Mouse (Mus musculus): Measurements from ENCODE around the gene Cdh4. TPM values are rescaled to one million over a fixed set of nuclear protein-coding genes. Genes with fewer than 3 reads are reported as not detected.

Cdh4 gene
- polyA plus RNA-seq, 1 experiment from 2014 or later = 66.6 TPM

- Histone ChIP-seq H3K4me1 (no peaks in the 10 kb centered on the region), H3K4me3 (no peak overlapping the region), H3K36me3 (no peaks in the 10 kb centered on the region), H3K9ac (replicated peaks) (no peak overlapping the region), H3K27me3 (no peaks in the 10 kb centered on the region), H3K9me3 (no peaks in the 10 kb centered on the region), H3K27ac (replicated peaks) (no peak overlapping the region), H3K4me2 (replicated peaks) (no peak overlapping the region)
- 71% methylated on average over 5 of the region's 5 CpGs for WGBS
- no peak for ATAC-seq (replicated peaks)
Observed at GRCm38 (mm10) chr2:179547627-179548026, 105.4 kb downstream of the Cdh4 start.

- Histone ChIP-seq H3K27me3 (no peaks in the 10 kb centered on the region), H3K9me3 (no peaks in the 10 kb centered on the region), H3K4me1 (peaks cover 15% of the 10 kb centered on the region), H3K4me3 (no peak overlapping the region), H3K9ac (replicated peaks) (no peak overlapping the region), H3K4me2 (replicated peaks) (no peak overlapping the region), H3K27ac (replicated peaks) (no peak overlapping the region), H3K36me3 (no peaks in the 10 kb centered on the region)
- WGBS = 75% methylated on average over 4 of the region's 4 CpGs
- ATAC-seq (replicated peaks) = no peak
Observed at GRCm38 (mm10) chr2:179555928-179556327, 113.7 kb downstream of the Cdh4 start.

GRCm38 (mm10) chr2:179562350-179562749 is 120.1 kb downstream of the Cdh4 start:
- no peak overlapping the region for H3K27ac ChIP-seq (replicated peaks)
- ATAC-seq (replicated peaks) = no peak
- no peaks in the 10 kb centered on the region for H3K9me3 ChIP-seq
- H3K27me3 ChIP-seq = no peaks in the 10 kb centered on the region
- H3K4me3 ChIP-seq = no peak overlapping the region
- H3K4me2 ChIP-seq (replicated peaks) = no peak overlapping the region
- 89% methylated on average over 2 of the region's 2 CpGs for WGBS
- no peak overlapping the region for H3K9ac ChIP-seq (replicated peaks)
- no peaks in the 10 kb centered on the region for H3K36me3 ChIP-seq
- peaks cover 20% of the 10 kb centered on the region; the same call in 1 of the 2 replicates for H3K4me1 ChIP-seq

- Histone ChIP-seq H3K9ac (replicated peaks) (no peak overlapping the region; the same call in 1 of the 2 replicates), H3K9me3 (no peaks in the 10 kb centered on the region), H3K27me3 (no peaks in the 10 kb centered on the region), H3K4me3 (no peak overlapping the region), H3K36me3 (no peaks in the 10 kb centered on the region), H3K4me2 (replicated peaks) (no peak overlapping the region), H3K27ac (replicated peaks) (no peak overlapping the region), H3K4me1 (peaks cover 27% of the 10 kb centered on the region)
- no peak for ATAC-seq (replicated peaks)
- WGBS = 46% methylated on average over 12 of the region's 12 CpGs
Observed at GRCm38 (mm10) chr2:179565611-179566010, 123.4 kb downstream of the Cdh4 start.

- no peaks in the 10 kb centered on the region for H3K27me3 ChIP-seq
- no peaks in the 10 kb centered on the region for H3K36me3 ChIP-seq
- peaks cover 47% of the 10 kb centered on the region for H3K4me1 ChIP-seq
- H3K27ac ChIP-seq (replicated peaks) = no peak overlapping the region
- no peak overlapping the region for H3K4me3 ChIP-seq
- 93% methylated on average over 8 of the region's 8 CpGs for WGBS
- no peak overlapping the region for H3K4me2 ChIP-seq (replicated peaks)
- no peaks in the 10 kb centered on the region for H3K9me3 ChIP-seq
- ATAC-seq (replicated peaks) = no peak
- H3K9ac ChIP-seq (replicated peaks) = no peak overlapping the region
Observed at GRCm38 (mm10) chr2:179567886-179568285, 125.7 kb downstream of the Cdh4 start.

GRCm38 (mm10) chr2:179569171-179569570 is 126.9 kb downstream of the Cdh4 start:
- H3K27ac ChIP-seq (replicated peaks) = no peak overlapping the region

GRCm38 (mm10) chr2:179571175-179571769 is 129.0 kb downstream of the Cdh4 start:
- Histone ChIP-seq H3K4me3 (no peak overlapping the region), H3K4me1 (peaks cover 43% of the 10 kb centered on the region), H3K36me3 (no peaks in the 10 kb centered on the region), H3K9me3 (no peaks in the 10 kb centered on the region), H3K9ac (replicated peaks) (no peak overlapping the region), H3K27me3 (no peaks in the 10 kb centered on the region), H3K4me2 (replicated peaks) (no peak overlapping the region), H3K27ac (replicated peaks) (no peak overlapping the region; the same call in 1 of the 2 replicates)
- WGBS = 12% methylated on average over 6 of the region's 6 CpGs
- ATAC-seq (replicated peaks) = peak; percentile 62

More at GRCm38 (mm10) chr2:179569171-179569570, 126.9 kb downstream of the Cdh4 start:
- Histone ChIP-seq H3K9ac (replicated peaks) (no peak overlapping the region), H3K4me3 (no peak overlapping the region), H3K4me2 (replicated peaks) (no peak overlapping the region), H3K36me3 (no peaks in the 10 kb centered on the region), H3K4me1 (peaks cover 48% of the 10 kb centered on the region), H3K9me3 (no peaks in the 10 kb centered on the region), H3K27me3 (no peaks in the 10 kb centered on the region)
- WGBS = 28% methylated on average over 10 of the region's 10 CpGs
- ATAC-seq (replicated peaks) = no peak

- no peak for ATAC-seq (replicated peaks)
- Histone ChIP-seq H3K36me3 (no peaks in the 10 kb centered on the region), H3K4me1 (peaks cover 43% of the 10 kb centered on the region), H3K4me2 (replicated peaks) (no peak overlapping the region), H3K9ac (replicated peaks) (no peak overlapping the region), H3K9me3 (no peaks in the 10 kb centered on the region), H3K27ac (replicated peaks) (no peak overlapping the region), H3K27me3 (no peaks in the 10 kb centered on the region), H3K4me3 (no peak overlapping the region)
- 48% methylated on average over 11 of the region's 11 CpGs for WGBS
Observed at GRCm38 (mm10) chr2:179573331-179573730, 131.1 kb downstream of the Cdh4 start.

GRCm38 (mm10) chr2:179573786-179574185 is 131.6 kb downstream of the Cdh4 start:
- no peak overlapping the region for H3K4me2 ChIP-seq (replicated peaks)
- no peak overlapping the region for H3K4me3 ChIP-seq
- 56% methylated on average over 6 of the region's 6 CpGs for WGBS
- no peaks in the 10 kb centered on the region for H3K36me3 ChIP-seq
- peaks cover 47% of the 10 kb centered on the region for H3K4me1 ChIP-seq
- ATAC-seq (replicated peaks) = no peak
- no peaks in the 10 kb centered on the region for H3K9me3 ChIP-seq
- H3K27ac ChIP-seq (replicated peaks) = no peak overlapping the region
- H3K9ac ChIP-seq (replicated peaks) = no peak overlapping the region
- no peaks in the 10 kb centered on the region for H3K27me3 ChIP-seq

- Histone ChIP-seq H3K27ac (replicated peaks) (no peak overlapping the region), H3K9ac (replicated peaks) (no peak overlapping the region), H3K4me2 (replicated peaks) (no peak overlapping the region), H3K4me3 (no peak overlapping the region), H3K9me3 (no peaks in the 10 kb centered on the region), H3K27me3 (no peaks in the 10 kb centered on the region), H3K36me3 (no peaks in the 10 kb centered on the region), H3K4me1 (peaks cover 44% of the 10 kb centered on the region)
- no peak for ATAC-seq (replicated peaks)
- WGBS = 88% methylated on average over 7 of the region's 7 CpGs
Observed at GRCm38 (mm10) chr2:179575585-179575984, 133.4 kb downstream of the Cdh4 start.

- Histone ChIP-seq H3K4me2 (replicated peaks) (no peak overlapping the region), H3K9me3 (no peaks in the 10 kb centered on the region), H3K27me3 (no peaks in the 10 kb centered on the region), H3K9ac (replicated peaks) (no peak overlapping the region), H3K27ac (replicated peaks) (no peak overlapping the region), H3K4me3 (no peak overlapping the region), H3K36me3 (no peaks in the 10 kb centered on the region), H3K4me1 (peaks cover 44% of the 10 kb centered on the region)
- WGBS = 94% methylated on average over 1 of the region's 1 CpGs
- no peak for ATAC-seq (replicated peaks)
Observed at GRCm38 (mm10) chr2:179576221-179576620, 134.0 kb downstream of the Cdh4 start.

GRCm38 (mm10) chr2:179578329-179578728 is 136.1 kb downstream of the Cdh4 start:
- H3K9me3 ChIP-seq = no peaks in the 10 kb centered on the region
- no peaks in the 10 kb centered on the region for H3K27me3 ChIP-seq
- no peak for ATAC-seq (replicated peaks)
- H3K4me2 ChIP-seq (replicated peaks) = no peak overlapping the region
- H3K36me3 ChIP-seq = no peaks in the 10 kb centered on the region
- no peak overlapping the region for H3K4me3 ChIP-seq
- H3K9ac ChIP-seq (replicated peaks) = no peak overlapping the region
- H3K4me1 ChIP-seq = peaks cover 46% of the 10 kb centered on the region
- WGBS = 71% methylated on average over 3 of the region's 3 CpGs
- H3K27ac ChIP-seq (replicated peaks) = no peak overlapping the region; the same call in 1 of the 2 replicates

- H3K4me2 ChIP-seq (replicated peaks) = no peak overlapping the region
- H3K27ac ChIP-seq (replicated peaks) = no peak overlapping the region; the same call in 1 of the 2 replicates
- H3K36me3 ChIP-seq = no peaks in the 10 kb centered on the region
- WGBS = 28% methylated on average over 11 of the region's 11 CpGs
- no peaks in the 10 kb centered on the region for H3K27me3 ChIP-seq
- ATAC-seq (replicated peaks) = 0 out of 2 replicates have a peak, but pooled peaks have one; percentile 17
- no peak overlapping the region for H3K4me3 ChIP-seq
- no peaks in the 10 kb centered on the region for H3K9me3 ChIP-seq
- no peak overlapping the region for H3K9ac ChIP-seq (replicated peaks)
- peaks cover 46% of the 10 kb centered on the region for H3K4me1 ChIP-seq
Observed at GRCm38 (mm10) chr2:179578842-179579241, 136.6 kb downstream of the Cdh4 start.
